Mouse (Mus musculus) heart, embryonic 13.5 days (tissue): ENCODE results near the gene Tbxas1. TPM values are rescaled to one million over a fixed set of nuclear protein-coding genes. Genes with fewer than 3 reads are reported as not detected.

Experiments used
- ATAC-seq: fragments of 200-750 bp; cut with Nextera tagmentation; 2 replicates; pipeline ENCODE4 v1.8.0; 2017; ENCODE audit warnings: moderate TSS enrichment; ENCODE audit not compliant: insufficient number of reproducible peaks, low FRiP score, low TSS enrichment; ENCODE audit errors: extremely low read depth
- H3K27ac ChIP-seq: fragments of 300-500 bp; sonication (generic); replicated peaks from 2 replicates; pipeline ENCODE4 v1.5.1; 2015; ENCODE audit warnings: moderate library complexity, mild to moderate bottlenecking, inconsistent platforms
- H3K27me3 ChIP-seq: fragments of 300-500 bp; sonication (generic); replicated peaks from 2 replicates; pipeline ENCODE4 v1.6.1; 2015; ENCODE audit warnings: mild to moderate bottlenecking, inconsistent platforms
- H3K36me3 ChIP-seq: fragments of 300-500 bp; sonication (generic); 2 replicates; pipeline ENCODE4 v1.6.1; 2015; ENCODE audit warnings: mild to moderate bottlenecking, inconsistent platforms
- H3K4me1 ChIP-seq: fragments of 300-500 bp; sonication (generic); 2 replicates; pipeline ENCODE4 v1.6.1; 2015; ENCODE audit warnings: inconsistent platforms
- H3K4me2 ChIP-seq: fragments of 300-500 bp; sonication (generic); 2 replicates; pipeline ENCODE4 v1.6.1; 2015; ENCODE audit warnings: inconsistent platforms, mild to moderate bottlenecking, moderate library complexity
- H3K4me3 ChIP-seq: fragments of 300-500 bp; sonication (generic); 2 replicates; pipeline ENCODE4 v1.5.1; 2015; ENCODE audit warnings: moderate library complexity, mild to moderate bottlenecking, inconsistent platforms
- H3K9ac ChIP-seq: fragments of 300-500 bp; sonication (generic); 2 replicates; pipeline ENCODE4 v1.6.1; 2015; ENCODE audit warnings: inconsistent platforms, mild to moderate bottlenecking, moderate library complexity
- H3K9me3 ChIP-seq: fragments of 300-500 bp; sonication (generic); 2 replicates; pipeline ENCODE4 v1.6.1; 2016; ENCODE audit warnings: inconsistent platforms
- WGBS: fragments of 180-500 bp; shearing (Covaris S2); methylation state at CpG from one replicate; pipeline ENCODE4 v1.1.7; 2015; ENCODE audit warnings: mixed read lengths; 5-methylcytosine and 5-hydroxymethylcytosine counted together
- polyA plus RNA-seq: library from polyadenylated mRNA; unstranded; fragments of >200 nt; fragmentation: Nextera tagmentation; extraction: Ambion mirVana; gene quantifications from 2 replicates; pipeline ENCODE4 v1.2.1, GENCODE M21; 2015

The Tbxas1 gene
- polyA plus RNA-seq, 1 experiment from 2014 or later = 2.4 TPM

GRCm38 (mm10) chr6:38944392-38944791 lies 69.2 kb downstream of the Tbxas1 start:
- peaks cover 14% of the 10 kb centered on the region for H3K4me1 ChIP-seq
- H3K4me2 ChIP-seq = no peak overlapping the region
- no peak overlapping the region for H3K4me3 ChIP-seq
- no peaks in the 10 kb centered on the region for H3K36me3 ChIP-seq
- H3K27ac ChIP-seq = no peak overlapping the region
- H3K27me3 ChIP-seq = no peaks in the 10 kb centered on the region
- no peak for ATAC-seq
- 86% methylated on average over 8 of the region's 8 CpGs for WGBS
- no peaks in the 10 kb centered on the region; the same call in 1 of the 2 replicates for H3K9me3 ChIP-seq
- no peak overlapping the region for H3K9ac ChIP-seq

DNA sequence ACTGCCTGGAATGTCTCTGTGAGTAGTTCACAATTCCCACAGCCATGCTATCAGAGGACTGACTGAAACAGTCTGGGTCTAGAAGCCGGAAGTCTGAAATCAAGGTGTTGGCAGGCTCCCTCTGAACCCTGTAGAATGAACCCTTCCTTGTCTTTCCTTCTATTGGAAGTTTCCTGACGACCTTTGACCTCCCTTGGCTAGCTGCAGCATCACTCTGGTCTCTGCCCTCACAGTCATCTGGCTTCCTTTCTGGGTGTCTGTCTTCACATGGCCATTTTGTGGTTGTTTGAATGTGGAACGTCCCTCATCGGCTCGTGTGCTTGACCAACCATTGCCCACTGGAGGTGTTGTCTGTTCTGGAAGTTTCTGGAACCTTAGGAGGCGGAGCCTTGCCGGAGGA lies 69.6 kb downstream of the Tbxas1 start:
- Histone ChIP-seq H3K4me2 (no peak overlapping the region), H3K9me3 (no peaks in the 10 kb centered on the region; the same call in 1 of the 2 replicates), H3K27ac (no peak overlapping the region), H3K4me1 (peaks cover 18% of the 10 kb centered on the region), H3K4me3 (no peak overlapping the region), H3K9ac (no peak overlapping the region), H3K36me3 (no peaks in the 10 kb centered on the region), H3K27me3 (no peaks in the 10 kb centered on the region)
- ATAC-seq = no peak
- WGBS = 80% methylated on average over 7 of the region's 7 CpGs

- H3K9ac ChIP-seq = no peak overlapping the region
- 84% methylated on average over 3 of the region's 3 CpGs for WGBS
- no peaks in the 10 kb centered on the region for H3K36me3 ChIP-seq
- no peaks in the 10 kb centered on the region for H3K27me3 ChIP-seq
- H3K4me3 ChIP-seq = no peak overlapping the region
- no peaks in the 10 kb centered on the region; the same call in 1 of the 2 replicates for H3K9me3 ChIP-seq
- ATAC-seq = no peak
- peaks cover 26% of the 10 kb centered on the region for H3K4me1 ChIP-seq
- H3K4me2 ChIP-seq = no peak overlapping the region
- no peak overlapping the region for H3K27ac ChIP-seq
These were observed 70.5 kb downstream of the Tbxas1 start for GRCm38 (mm10) chr6:38945681-38946080.

- Histone ChIP-seq H3K4me1 (peaks cover 24% of the 10 kb centered on the region), H3K36me3 (no peaks in the 10 kb centered on the region), H3K27me3 (no peaks in the 10 kb centered on the region), H3K4me2 (no peak overlapping the region), H3K9me3 (no peaks in the 10 kb centered on the region; the same call in 1 of the 2 replicates), H3K4me3 (no peak overlapping the region), H3K27ac (no peak overlapping the region), H3K9ac (no peak overlapping the region)
- WGBS = 82% methylated on average over 4 of the region's 4 CpGs
- ATAC-seq = no peak
These were observed 72.1 kb downstream of the Tbxas1 start for GRCm38 (mm10) chr6:38947282-38947681.

GRCm38 (mm10) chr6:38949683-38950161 lies 74.5 kb downstream of the Tbxas1 start:
- 18% methylated on average over 5 of the region's 5 CpGs for WGBS
- Histone ChIP-seq H3K9me3 (no peaks in the 10 kb centered on the region), H3K4me3 (no peak overlapping the region), H3K27ac (peak overlapping the region; percentile 81), H3K27me3 (no peaks in the 10 kb centered on the region), H3K4me1 (peaks cover 24% of the 10 kb centered on the region), H3K4me2 (peak overlapping the region; percentile 14), H3K36me3 (no peaks in the 10 kb centered on the region), H3K9ac (no peak overlapping the region; the same call in 1 of the 2 replicates)
- ATAC-seq = no peak

DNA sequence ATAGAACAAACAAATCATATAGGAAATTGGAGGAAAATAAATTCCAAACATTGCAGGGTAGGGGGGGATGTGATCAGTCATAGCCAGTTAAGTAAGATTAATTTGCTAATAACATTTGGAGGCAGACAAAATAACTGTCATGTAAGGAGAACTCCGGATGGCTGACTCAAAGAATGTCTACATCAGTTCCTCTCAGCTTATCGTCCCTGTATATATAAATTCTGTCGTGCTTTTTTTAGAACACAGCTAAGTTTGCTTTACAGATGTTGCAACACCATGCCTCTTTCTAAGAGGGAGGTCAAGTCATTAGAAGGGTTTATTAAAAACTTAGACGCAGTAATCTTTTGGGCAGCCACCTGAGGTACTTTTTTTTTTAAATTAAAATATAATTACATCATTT lies 75.1 kb downstream of the Tbxas1 start:
- WGBS = 13% methylated on average over 4 of the region's 4 CpGs

GRCm38 (mm10) chr6:38950838-38951237 lies 75.6 kb downstream of the Tbxas1 start:
- Histone ChIP-seq H3K4me2 (no peak overlapping the region), H3K36me3 (no peaks in the 10 kb centered on the region), H3K4me3 (no peak overlapping the region), H3K9me3 (no peaks in the 10 kb centered on the region), H3K27me3 (no peaks in the 10 kb centered on the region), H3K4me1 (peaks cover 24% of the 10 kb centered on the region), H3K9ac (no peak overlapping the region), H3K27ac (no peak overlapping the region)
- ATAC-seq = no peak
- WGBS = 67% methylated on average over 3 of the region's 3 CpGs

More for the DNA sequence above, 75.1 kb downstream of the Tbxas1 start:
- no peaks in the 10 kb centered on the region for H3K27me3 ChIP-seq
- H3K4me2 ChIP-seq = peak overlapping the region; percentile 14
- no peak overlapping the region; the same call in 1 of the 2 replicates for H3K9ac ChIP-seq
- H3K4me1 ChIP-seq = peaks cover 24% of the 10 kb centered on the region
- H3K9me3 ChIP-seq = no peaks in the 10 kb centered on the region
- H3K27ac ChIP-seq = peak overlapping the region; percentile 81
- H3K4me3 ChIP-seq = no peak overlapping the region
- ATAC-seq = no peak
- no peaks in the 10 kb centered on the region for H3K36me3 ChIP-seq

DNA sequence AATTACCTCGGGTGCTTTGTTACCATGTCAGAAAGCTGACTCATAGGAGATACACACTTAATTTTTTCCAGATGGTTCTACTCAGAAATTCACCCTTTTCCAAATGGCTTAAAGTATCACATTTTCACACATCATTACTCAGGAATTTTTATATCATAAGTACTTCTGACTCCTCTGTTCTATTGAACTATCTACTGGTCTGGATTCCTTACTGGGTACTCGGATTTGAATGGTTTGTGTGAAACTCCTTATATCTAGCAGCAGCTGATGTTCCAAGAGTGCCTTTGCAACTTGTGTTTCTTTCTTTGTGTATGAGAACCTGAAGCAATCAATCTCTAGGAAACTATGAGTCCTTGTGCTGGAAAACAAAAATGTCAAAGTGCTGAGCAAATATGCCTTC lies 81.4 kb downstream of the Tbxas1 start:
- Histone ChIP-seq H3K9ac (no peak overlapping the region), H3K27ac (no peak overlapping the region), H3K4me2 (no peak overlapping the region), H3K4me1 (peaks cover 26% of the 10 kb centered on the region), H3K9me3 (no peaks in the 10 kb centered on the region), H3K4me3 (no peak overlapping the region), H3K27me3 (no peaks in the 10 kb centered on the region), H3K36me3 (no peaks in the 10 kb centered on the region)
- no peak for ATAC-seq
- 61% methylated on average over 2 of the region's 2 CpGs for WGBS

DNA sequence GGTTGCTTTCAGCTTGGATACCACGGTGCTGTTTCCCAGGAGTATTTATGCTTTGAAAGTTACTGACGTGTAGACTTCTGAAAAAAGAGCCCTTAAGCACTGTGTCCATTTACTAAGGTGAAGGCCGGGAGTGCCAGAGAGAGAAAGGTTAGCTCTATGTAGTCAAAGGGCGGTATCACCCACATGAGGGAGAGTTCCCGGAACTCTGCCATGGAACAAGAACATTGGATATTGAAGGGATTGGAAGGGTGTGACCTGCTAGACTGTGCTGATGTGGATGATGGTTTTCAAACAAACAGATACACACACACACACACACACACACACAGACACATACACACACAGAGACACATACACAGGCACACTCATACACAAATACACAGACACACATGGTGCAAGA lies 82.0 kb downstream of the Tbxas1 start:
- Histone ChIP-seq H3K27ac (no peak overlapping the region), H3K4me1 (peaks cover 26% of the 10 kb centered on the region), H3K36me3 (no peaks in the 10 kb centered on the region), H3K9me3 (no peaks in the 10 kb centered on the region), H3K4me2 (no peak overlapping the region), H3K4me3 (no peak overlapping the region), H3K9ac (no peak overlapping the region), H3K27me3 (no peaks in the 10 kb centered on the region)
- 65% methylated on average over 5 of the region's 5 CpGs for WGBS
- no peak for ATAC-seq

- no peak overlapping the region for H3K27ac ChIP-seq
- no peak overlapping the region for H3K4me2 ChIP-seq
- peaks cover 26% of the 10 kb centered on the region for H3K4me1 ChIP-seq
- no peak overlapping the region for H3K4me3 ChIP-seq
- H3K27me3 ChIP-seq = 0 out of 2 replicates have a peak, but pooled peaks cover 4% of the 10 kb centered on the region
- H3K9ac ChIP-seq = no peak overlapping the region
- no peak for ATAC-seq
- WGBS = 87% methylated on average over 9 of the region's 9 CpGs
- no peaks in the 10 kb centered on the region for H3K36me3 ChIP-seq
- no peaks in the 10 kb centered on the region for H3K9me3 ChIP-seq
These were observed 84.3 kb downstream of the Tbxas1 start for GRCm38 (mm10) chr6:38959502-38959901.

- peak overlapping the region; percentile 67 for H3K27ac ChIP-seq
- no peaks in the 10 kb centered on the region for H3K9me3 ChIP-seq
- ATAC-seq = no peak
- no peak overlapping the region for H3K4me2 ChIP-seq
- H3K27me3 ChIP-seq = 0 out of 2 replicates have a peak, but pooled peaks cover 4% of the 10 kb centered on the region
- H3K4me1 ChIP-seq = peaks cover 26% of the 10 kb centered on the region
- H3K9ac ChIP-seq = no peak overlapping the region
- no peak overlapping the region for H3K4me3 ChIP-seq
- no peaks in the 10 kb centered on the region for H3K36me3 ChIP-seq
- 61% methylated on average over 3 of the region's 3 CpGs for WGBS
These were observed 85.2 kb downstream of the Tbxas1 start for GRCm38 (mm10) chr6:38960367-38960766.

GRCm38 (mm10) chr6:38960791-38961426 lies 85.7 kb downstream of the Tbxas1 start:
- no peak overlapping the region for H3K4me3 ChIP-seq
- H3K9me3 ChIP-seq = no peaks in the 10 kb centered on the region
- ATAC-seq = peak; percentile 58; the same call in 1 of the 2 replicates
- 45% methylated on average over 12 of the region's 12 CpGs for WGBS
- 0 out of 2 replicates have a peak, but pooled peaks cover 4% of the 10 kb centered on the region for H3K27me3 ChIP-seq
- H3K27ac ChIP-seq = peak overlapping the region; percentile 67
- no peaks in the 10 kb centered on the region for H3K36me3 ChIP-seq
- H3K4me1 ChIP-seq = peaks cover 26% of the 10 kb centered on the region
- no peak overlapping the region for H3K9ac ChIP-seq
- peak overlapping the region; percentile 35 for H3K4me2 ChIP-seq
